Mouse (Mus musculus): ENCODE measurements at regions not wholly inside any gene's neighbourhood (a gene's known extent, or its start where the extent isn't known, plus 50 kb on each side); places are given as distances from the start of the nearest gene placed in this dataset.

- H3K4me3 ChIP-seq (ENCODE audit: insufficient read depth, low read depth, low read length), result no peak overlapping the region
- no peak overlapping the region for H3K27ac ChIP-seq (replicated peaks; ENCODE audit: low read depth, low read length)
- no peaks in the 10 kb centered on the region for H3K4me1 ChIP-seq (ENCODE audit: control insufficient read depth, insufficient read depth, insufficient read length, low read length)
These were observed 72.4 kb downstream of the Nupl2 start for GRCm38 (mm10) chr5:24237201-24237600.

- H3K27ac ChIP-seq (replicated peaks; ENCODE audit: low read depth, low read length), result no peak overlapping the region
- H3K4me1 ChIP-seq (ENCODE audit: control insufficient read depth, insufficient read depth, insufficient read length, low read length), result no peaks in the 10 kb centered on the region
- H3K4me3 ChIP-seq (ENCODE audit: insufficient read depth, low read depth, low read length), result no peak overlapping the region
These were observed 74.2 kb downstream of the Nupl2 start for GRCm38 (mm10) chr5:24239006-24239405.

- H3K4me1 ChIP-seq (ENCODE audit: control insufficient read depth, insufficient read depth, insufficient read length, low read length), result no peaks in the 10 kb centered on the region
These were observed 79.4 kb downstream of the Nupl2 start for GRCm38 (mm10) chr5:24244211-24244610.

DNA sequence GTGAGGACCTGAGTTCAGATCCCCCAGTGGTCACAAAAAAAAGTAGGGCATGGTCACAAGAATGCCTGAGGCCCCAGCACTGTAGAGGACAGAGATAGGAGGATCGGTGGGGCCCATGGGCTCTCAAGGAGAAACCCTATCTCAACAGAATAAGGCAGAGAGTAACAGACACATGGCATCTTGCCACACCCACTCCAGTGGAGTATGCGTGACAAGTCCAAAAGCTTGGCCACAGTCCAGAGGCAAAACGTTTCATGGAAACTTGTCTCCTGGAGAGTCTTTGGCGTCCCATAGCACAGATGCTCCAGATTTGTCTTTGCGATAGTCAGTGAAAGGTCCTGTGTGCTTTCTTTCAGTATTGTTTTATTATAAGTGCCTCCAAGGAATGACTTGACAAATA is 90.7 kb downstream of the Nupl2 start:
- no peak overlapping the region for H3K27ac ChIP-seq (replicated peaks; ENCODE audit: low read depth, low read length)
- no peaks in the 10 kb centered on the region for H3K4me1 ChIP-seq (ENCODE audit: control insufficient read depth, insufficient read depth, insufficient read length, low read length)

More at GRCm38 (mm10) chr5:24244211-24244610, 79.4 kb downstream of the Nupl2 start:
- Histone ChIP-seq H3K4me3 (ENCODE audit: insufficient read depth, low read depth, low read length) (no peak overlapping the region), H3K27ac (replicated peaks; ENCODE audit: low read depth, low read length) (no peak overlapping the region)

DNA sequence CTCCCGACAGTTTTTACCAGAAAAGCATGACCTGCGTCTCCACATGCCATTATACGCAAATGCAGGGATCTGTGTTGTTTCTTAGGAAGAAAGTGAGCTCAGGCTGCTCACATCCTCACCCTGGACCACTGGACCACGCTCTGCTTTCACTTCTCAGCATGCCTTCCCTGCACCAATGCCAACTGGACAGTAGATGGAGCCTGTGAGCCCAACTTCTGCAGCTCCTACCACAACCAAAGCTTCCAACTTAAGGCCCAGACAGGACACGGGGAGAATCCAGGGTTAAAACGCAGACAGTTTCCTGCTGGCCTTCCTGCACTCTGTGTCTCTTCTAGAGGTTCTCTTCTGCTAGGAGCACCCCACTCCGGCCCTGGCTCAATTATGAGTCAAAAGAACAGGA is 90.3 kb downstream of the Kcnh2 start:
- H3K4me3 ChIP-seq (ENCODE audit: insufficient read depth, low read depth, low read length), result no peak overlapping the region
- H3K27ac ChIP-seq (replicated peaks; ENCODE audit: low read depth, low read length), result no peak overlapping the region
- H3K4me1 ChIP-seq (ENCODE audit: control insufficient read depth, insufficient read depth, insufficient read length, low read length), result no peaks in the 10 kb centered on the region

More for the DNA sequence above, 90.7 kb downstream of the Nupl2 start:
- no peak overlapping the region for H3K4me3 ChIP-seq (ENCODE audit: insufficient read depth, low read depth, low read length)

DNA sequence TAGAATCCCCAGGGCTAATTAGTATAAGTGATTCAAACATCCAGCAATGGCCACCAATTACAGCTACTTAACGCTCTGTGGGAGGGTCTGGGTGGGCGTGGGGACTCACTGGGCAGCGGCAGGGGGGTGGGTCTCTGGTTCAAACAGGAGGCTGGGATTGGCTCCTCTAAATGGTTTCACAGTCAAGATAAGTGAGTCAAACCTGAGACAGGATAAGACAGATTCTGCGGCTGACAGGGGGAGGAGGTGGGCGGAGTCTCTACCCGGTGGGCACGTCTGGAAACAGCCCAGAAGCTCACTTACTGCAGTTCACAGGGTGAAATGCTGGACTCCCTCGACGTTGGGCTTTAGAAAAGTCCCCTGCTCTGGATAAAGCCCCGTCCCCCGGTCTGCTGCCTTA is 89.3 kb downstream of the Kcnh2 start:
- Histone ChIP-seq H3K4me1 (ENCODE audit: control insufficient read depth, insufficient read depth, insufficient read length, low read length) (no peaks in the 10 kb centered on the region), H3K27ac (replicated peaks; ENCODE audit: low read depth, low read length) (no peak overlapping the region), H3K4me3 (ENCODE audit: insufficient read depth, low read depth, low read length) (no peak overlapping the region)

- no peak overlapping the region for H3K27ac ChIP-seq (replicated peaks; ENCODE audit: low read depth, low read length)
- no peak overlapping the region for H3K4me3 ChIP-seq (ENCODE audit: insufficient read depth, low read depth, low read length)
- H3K4me1 ChIP-seq (ENCODE audit: control insufficient read depth, insufficient read depth, insufficient read length, low read length), result no peaks in the 10 kb centered on the region
These were observed 87.3 kb downstream of the Kcnh2 start for GRCm38 (mm10) chr5:24264151-24264550.

DNA sequence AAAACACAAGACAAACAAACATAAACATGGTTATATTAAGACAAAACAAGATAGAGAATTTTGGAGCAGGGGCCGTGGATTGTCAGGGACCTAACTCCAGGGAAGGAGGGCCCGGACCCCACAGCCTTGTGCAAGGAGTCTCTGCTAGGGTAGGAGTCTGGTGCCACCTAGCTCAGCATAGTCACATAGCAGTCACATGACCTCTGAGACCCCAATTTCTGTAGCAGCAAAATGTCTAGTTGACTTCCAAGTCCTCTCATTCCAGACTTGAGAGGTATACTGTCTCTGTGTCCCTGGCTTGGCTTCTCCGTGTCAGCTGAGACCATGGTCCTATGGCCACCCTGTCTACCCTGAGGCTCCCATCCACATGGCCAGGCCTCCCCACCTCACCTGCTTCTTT is 86.0 kb downstream of the Kcnh2 start:
- Histone ChIP-seq H3K4me3 (ENCODE audit: insufficient read depth, low read depth, low read length) (no peak overlapping the region), H3K4me1 (ENCODE audit: control insufficient read depth, insufficient read depth, insufficient read length, low read length) (no peaks in the 10 kb centered on the region), H3K27ac (replicated peaks; ENCODE audit: low read depth, low read length) (peak overlapping the region; percentile 87; the same call in 1 of the 2 replicates)

GRCm38 (mm10) chr5:24266344-24267295 is 84.8 kb downstream of the Kcnh2 start:
- H3K4me3 ChIP-seq (ENCODE audit: insufficient read depth, low read depth, low read length), result peak overlapping the region; percentile 57
- H3K4me1 ChIP-seq (ENCODE audit: control insufficient read depth, insufficient read depth, insufficient read length, low read length), result no peaks in the 10 kb centered on the region
- peak overlapping the region; percentile 87 for H3K27ac ChIP-seq (replicated peaks; ENCODE audit: low read depth, low read length)

All from brown adipose tissue, adult 24 weeks (tissue).